Mouse (Mus musculus): ENCODE measurements around the gene Lipe. TPM values are rescaled to one million over a fixed set of nuclear protein-coding genes. Genes with fewer than 3 reads are reported as not detected.

The Lipe gene
- 4.2 and 5.1 TPM in 2 replicates for polyA plus RNA-seq (2021; fragmentation: Nextera tagmentation)
- long read RNA-seq, experiment 1, transcript Lipe-201 (10 exons, 3,613 nt): major isoform, 17 of 21 reads
- long read RNA-seq, experiment 1, partial matches to known transcripts: 0 of 21 reads
- long read RNA-seq, experiment 1, other reads (novel, unspliced or antisense): 3 of 21 reads
- long read RNA-seq, experiment 2, partial matches to known transcripts: 5 of 5 reads
- long read RNA-seq, experiment 2, other reads (novel, unspliced or antisense): 0 of 5 reads

DNA sequence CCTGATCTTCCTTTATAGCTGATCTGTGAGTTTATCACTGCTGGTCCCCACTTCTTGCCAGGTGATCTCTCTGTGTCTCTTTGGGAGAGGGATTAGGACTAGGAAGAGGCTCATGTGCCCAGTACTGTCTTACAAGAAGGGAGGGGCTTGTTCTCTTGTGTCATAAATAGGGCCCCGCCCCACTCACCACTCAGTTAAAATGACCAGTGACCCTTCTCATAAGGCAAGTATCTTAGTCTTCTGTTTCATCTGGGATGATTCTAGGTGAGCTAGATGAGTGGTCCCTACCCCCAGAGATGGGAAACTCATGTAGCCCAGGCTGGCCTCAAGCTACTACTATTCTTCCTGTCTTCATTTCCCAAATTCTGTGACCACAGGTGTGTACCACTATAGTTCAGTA, at the start of gene Lipe:
Gene Lipe (minus strand): TSS at position 101 of the 400 bp plus-strand sequence.

GRCm38 (mm10) chr7:25412833-25413441, 14.4 kb upstream of the Lipe start, which contains the start of gene Cxcl17:
Gene Cxcl17, minus strand, starts transcription at chr7:25412886.

DNA sequence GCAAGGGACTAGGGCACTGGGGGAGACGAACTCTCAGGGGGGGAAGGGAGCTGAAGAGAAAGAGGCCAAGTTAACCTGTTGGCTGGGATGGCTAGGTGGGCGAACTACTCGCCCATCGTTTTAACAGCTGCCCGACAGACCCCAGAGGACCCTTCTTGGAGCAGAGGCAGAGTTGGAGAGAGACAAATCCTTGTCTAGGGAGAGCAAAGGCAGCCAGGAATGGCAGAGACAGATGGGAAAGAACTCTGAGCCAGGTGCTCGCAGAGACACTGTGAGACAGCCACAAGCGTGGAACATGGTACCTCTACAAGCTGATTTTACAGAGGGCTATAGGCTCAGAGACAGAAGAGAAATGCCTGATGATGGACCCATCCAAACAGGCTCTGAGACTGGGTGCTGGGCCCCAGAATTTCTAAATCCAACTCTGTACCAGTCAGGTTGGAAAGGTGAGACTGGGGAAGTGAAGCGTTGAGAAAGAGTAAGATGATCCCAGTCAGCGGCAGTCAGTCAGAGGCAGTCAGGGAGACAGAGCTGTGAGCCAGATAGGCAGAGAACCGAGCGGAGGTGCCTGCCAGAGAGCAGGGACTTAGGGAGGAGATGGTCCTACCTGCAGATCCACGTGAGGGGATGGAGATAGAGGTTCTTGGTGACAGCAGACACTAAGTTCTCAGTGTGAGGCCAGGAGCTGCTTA, 29.3 kb downstream of the Lipe start, which contains the start of gene Cnfn:
Gene Cnfn (minus strand): TSS at position 667 of the 692 bp plus-strand sequence.

Other genes with a start within 250 kb of the Lipe start
- gene Pou2f2, start 219.0 kb downstream of the Lipe start, polyA plus RNA-seq (2021; fragmentation: Nextera tagmentation): 1.2 and 2.3 TPM in 2 replicates
- gene Dedd2, start 178.1 kb downstream of the Lipe start, polyA plus RNA-seq (2021; fragmentation: Nextera tagmentation): 10.7 and 12.7 TPM in 2 replicates
- 0.44 and 1.6 TPM in 2 replicates for gene Zfp526, start 177.3 kb downstream of the Lipe start, polyA plus RNA-seq (2021; fragmentation: Nextera tagmentation)
- gene Gsk3a, start 160.9 kb downstream of the Lipe start, polyA plus RNA-seq (2021; fragmentation: Nextera tagmentation): 8.6 and 17.5 TPM in 2 replicates
- gene Erf, start 147.9 kb downstream of the Lipe start, polyA plus RNA-seq (2021; fragmentation: Nextera tagmentation): 4.2 and 31.4 TPM in 2 replicates
- 32.2 and 54.4 TPM in 2 replicates for gene Cic, start 131.0 kb downstream of the Lipe start, polyA plus RNA-seq (2021; fragmentation: Nextera tagmentation)
- gene Pafah1b3, start 100.7 kb downstream of the Lipe start, polyA plus RNA-seq (2021; fragmentation: Nextera tagmentation): 49.1 and 57.6 TPM in 2 replicates
- 0.11 and 0.16 TPM in 2 replicates for gene Prr19, start 97.3 kb downstream of the Lipe start, polyA plus RNA-seq (2021; fragmentation: Nextera tagmentation)
- gene Tmem145, start 92.6 kb downstream of the Lipe start, polyA plus RNA-seq (2021; fragmentation: Nextera tagmentation): 8.4 and 31.9 TPM in 2 replicates
- gene Megf8, start 81.5 kb downstream of the Lipe start, polyA plus RNA-seq (2021; fragmentation: Nextera tagmentation): 5.8 and 8.3 TPM in 2 replicates
- gene Cnfn, start 29.0 kb downstream of the Lipe start, polyA plus RNA-seq (2021; fragmentation: Nextera tagmentation): 0.26 TPM in 1 of 2 replicates, not detected in the other
- gene Cxcl17, start 14.2 kb upstream of the Lipe start, polyA plus RNA-seq (2021; fragmentation: Nextera tagmentation): not detected in 2 replicates
- gene Ceacam1, start 78.9 kb upstream of the Lipe start, polyA plus RNA-seq (2021; fragmentation: Nextera tagmentation): 2.9 and 3.0 TPM in 2 replicates
- 0.23 and 0.42 TPM in 2 replicates for gene Ceacam2, start 141.1 kb upstream of the Lipe start, polyA plus RNA-seq (2021; fragmentation: Nextera tagmentation)
- gene Erich4, start 217.2 kb upstream of the Lipe start, polyA plus RNA-seq (2021; fragmentation: Nextera tagmentation): 0.16 and 0.23 TPM in 2 replicates
- gene Dmac2, start 220.7 kb upstream of the Lipe start, polyA plus RNA-seq (2021; fragmentation: Nextera tagmentation): 43.8 and 58.7 TPM in 2 replicates
- 0.31 and 0.63 TPM in 2 replicates for gene B3gnt8, start 227.9 kb upstream of the Lipe start, polyA plus RNA-seq (2021; fragmentation: Nextera tagmentation)

Measured in left cerebral cortex, adult 6 months (tissue).